8 mouse cellular contexts compared by ENCODE assay signal in genomic region chr14:57398813-57399427, GRCm38 (mm10). TPM values are rescaled to one million over a fixed set of nuclear protein-coding genes. Genes with fewer than 3 reads are reported as not detected.
DNase-seq lines count a peak whose midpoint lies in the region; ATAC-seq and TF ChIP-seq lines count a peak whose summit lies in the region.

No protein-coding gene starts in this region.

- H3K36me3 ChIP-seq in embryonic facial prominence, embryonic 10.5 days (replicated peaks) = no peaks in the 10 kb centered on the region
- H3K36me3 ChIP-seq in heart, postnatal 0 days (replicated peaks; ENCODE audit: control insufficient read depth, insufficient read depth, low read length) = no peaks in the 10 kb centered on the region
- no peaks in the 10 kb centered on the region for H3K36me3 ChIP-seq in limb, embryonic 11.5 days (ENCODE audit: control insufficient read depth, insufficient read depth, low read length)
- no peaks in the 10 kb centered on the region for H3K36me3 ChIP-seq in midbrain, embryonic 12.5 days

- peak overlapping the region; percentile 11 for H3K27ac ChIP-seq in embryonic facial prominence, embryonic 10.5 days (replicated peaks)
- peak overlapping the region; percentile 52; the same call in 1 of the 2 replicates for H3K27ac ChIP-seq in heart, postnatal 0 days (ENCODE audit: low read depth)
- no peak overlapping the region for H3K27ac ChIP-seq in limb, embryonic 11.5 days (replicated peaks; ENCODE audit: low read depth, low read length)
- H3K27ac ChIP-seq in midbrain, embryonic 12.5 days (replicated peaks) = no peak overlapping the region

- H3K4me1 ChIP-seq in embryonic facial prominence, embryonic 10.5 days = peaks cover 16% of the 10 kb centered on the region
- no peaks in the 10 kb centered on the region for H3K4me1 ChIP-seq in heart, postnatal 0 days (ENCODE audit: control insufficient read depth, insufficient read depth)
- H3K4me1 ChIP-seq in limb, embryonic 11.5 days (ENCODE audit: control insufficient read depth, insufficient read depth, low read length) = 0 out of 2 replicates have a peak, but pooled peaks cover 2% of the 10 kb centered on the region
- H3K4me1 ChIP-seq in midbrain, embryonic 12.5 days = peaks cover 3% of the 10 kb centered on the region; the same call in 1 of the 2 replicates

- peaks cover 34% of the 10 kb centered on the region for H3K27me3 ChIP-seq in embryonic facial prominence, embryonic 10.5 days (replicated peaks; ENCODE audit: low read depth, poor library complexity, severe bottlenecking)
- no peaks in the 10 kb centered on the region for H3K27me3 ChIP-seq in heart, postnatal 0 days (ENCODE audit: control insufficient read depth, insufficient read depth, low read length)
- 0 out of 2 replicates have a peak, but pooled peaks cover 2% of the 10 kb centered on the region for H3K27me3 ChIP-seq in limb, embryonic 11.5 days (ENCODE audit: control insufficient read depth, insufficient read depth, low read length)
- peaks cover 25% of the 10 kb centered on the region for H3K27me3 ChIP-seq in midbrain, embryonic 12.5 days

- no peaks in the 10 kb centered on the region for H3K9me3 ChIP-seq in embryonic facial prominence, embryonic 10.5 days
- H3K9me3 ChIP-seq in heart, postnatal 0 days (replicated peaks; ENCODE audit: control insufficient read depth, low read length) = no peaks in the 10 kb centered on the region
- no peaks in the 10 kb centered on the region for H3K9me3 ChIP-seq in limb, embryonic 11.5 days (ENCODE audit: control insufficient read depth, low read length)
- H3K9me3 ChIP-seq in midbrain, embryonic 12.5 days = no peaks in the 10 kb centered on the region

- 18% methylated on average over 13 of the region's 13 CpGs for WGBS in embryonic facial prominence, embryonic 10.5 days
- WGBS in heart, postnatal 0 days = 10% methylated on average over 13 of the region's 13 CpGs
- WGBS in limb, embryonic 11.5 days = 22% methylated on average over 13 of the region's 13 CpGs
- WGBS in midbrain, embryonic 12.5 days = 23% methylated on average over 13 of the region's 13 CpGs

- H3K4me3 ChIP-seq in embryonic facial prominence, embryonic 10.5 days = peak overlapping the region; percentile 78
- H3K4me3 ChIP-seq in heart, postnatal 0 days (ENCODE audit: low read depth, low read length) = peak overlapping the region; percentile 64
- peak overlapping the region; percentile 62 for H3K4me3 ChIP-seq in limb, embryonic 11.5 days (ENCODE audit: low read depth, low read length)
- peak overlapping the region; percentile 57 for H3K4me3 ChIP-seq in midbrain, embryonic 12.5 days

- 0 out of 2 replicates have a peak, but pooled peaks have one; percentile 32 for ATAC-seq in heart, postnatal 0 days (ENCODE audit: insufficient read depth, low read depth)
- ATAC-seq in limb, embryonic 11.5 days (ENCODE audit: insufficient number of reproducible peaks, low FRiP score, low TSS enrichment, low read depth) = no peak
- ATAC-seq in midbrain, embryonic 12.5 days (ENCODE audit: low FRiP score, low read depth) = no peak

- peak; percentile 53 for DNase-seq in thymus, postnatal 0 days (ENCODE audit: low spot score)
- no peak for DNase-seq in thymus, postnatal 4 days
- DNase-seq in embryonic facial prominence, embryonic 10.5 days (ENCODE audit: low spot score) = no peak
- DNase-seq in heart, postnatal 0 days (ENCODE audit: low spot score) = peak; percentile 26
- peak; percentile 38 for DNase-seq in limb, embryonic 11.5 days (ENCODE audit: low spot score)
- no peak for DNase-seq in adrenal gland, adult 18-20 months (ENCODE audit: low spot score in 2 of 2)
- DNase-seq in cerebellum, adult 11 months = no peak

- no peak for TF ChIP-seq CTCF in heart, postnatal 0 days (IDR thresholded peaks at IDR 0.05; ENCODE audit: low read depth)

- TF ChIP-seq EP300 in heart, postnatal 0 days (IDR thresholded peaks at IDR 0.05; ENCODE audit: low read depth) = no peak

- H3K4me2 ChIP-seq in heart, postnatal 0 days (ENCODE audit: low read depth, low read length) = peak overlapping the region; percentile 90
- peak overlapping the region; percentile 80 for H3K4me2 ChIP-seq in limb, embryonic 11.5 days (ENCODE audit: low read depth, severe bottlenecking)
- H3K4me2 ChIP-seq in midbrain, embryonic 12.5 days (replicated peaks) = peak overlapping the region; percentile 74

- peak overlapping the region; percentile 45; the same call in 1 of the 2 replicates for H3K9ac ChIP-seq in heart, postnatal 0 days (replicated peaks; ENCODE audit: low read depth, low read length)
- peak overlapping the region; percentile 77; the same call in 1 of the 2 replicates for H3K9ac ChIP-seq in limb, embryonic 11.5 days (ENCODE audit: low read length)
- H3K9ac ChIP-seq in midbrain, embryonic 12.5 days (replicated peaks) = no peak overlapping the region

RNA-seq across cellular contexts. Expression of gene Cryl1, which starts 0.6 kb away (rescaled TPM):
- 43.2 and 43.8 TPM in 2 replicates for polyA plus RNA-seq in thymus, postnatal 0 days (2015; fragmentation: Nextera tagmentation; extraction: Ambion mirVana)
- 8.0 and 9.2 TPM in 2 replicates for polyA plus RNA-seq in embryonic facial prominence, embryonic 10.5 days (2016; fragmentation: Nextera tagmentation; extraction: Ambion mirVana)
- 1.6 and 16.8 TPM in 2 replicates for total RNA-seq in heart, postnatal 0 days (2014; rRNA removed; ENCODE audit: low replicate concordance)
- polyA plus RNA-seq in heart, postnatal 0 days (2015; fragmentation: Nextera tagmentation; extraction: Ambion mirVana) = 10.4 and 10.5 TPM in 2 replicates
- 13.0 and 14.0 TPM in 2 replicates for polyA plus RNA-seq in limb, embryonic 11.5 days (2014; fragmentation: Nextera tagmentation; extraction: Ambion mirVana)
- polyA plus RNA-seq in midbrain, embryonic 12.5 days (2016; fragmentation: Nextera tagmentation; extraction: Ambion mirVana) = 7.1 and 10.8 TPM in 2 replicates
- total RNA-seq in adrenal gland, adult 18-20 months (2021) = 10 to 100 TPM; 13.0 to 13.5 TPM

RNA-seq across cellular contexts. Expression of gene Ift88, which starts 24.9 kb away (rescaled TPM):
- 9.9 and 11.0 TPM in 2 replicates for polyA plus RNA-seq in thymus, postnatal 0 days (2015; fragmentation: Nextera tagmentation; extraction: Ambion mirVana)
- 12.3 and 13.4 TPM in 2 replicates for polyA plus RNA-seq in embryonic facial prominence, embryonic 10.5 days (2016; fragmentation: Nextera tagmentation; extraction: Ambion mirVana)
- 6.4 and 7.3 TPM in 2 replicates for total RNA-seq in heart, postnatal 0 days (2014; rRNA removed; ENCODE audit: low replicate concordance)
- polyA plus RNA-seq in heart, postnatal 0 days (2015; fragmentation: Nextera tagmentation; extraction: Ambion mirVana) = 4.5 and 5.1 TPM in 2 replicates
- polyA plus RNA-seq in limb, embryonic 11.5 days (2014; fragmentation: Nextera tagmentation; extraction: Ambion mirVana) = 15.1 and 16.9 TPM in 2 replicates
- polyA plus RNA-seq in midbrain, embryonic 12.5 days (2016; fragmentation: Nextera tagmentation; extraction: Ambion mirVana) = 14.8 and 17.2 TPM in 2 replicates
- total RNA-seq in adrenal gland, adult 18-20 months (2021) = 1 to 10 TPM; 8.2 to 9.7 TPM

Comparison
In these comparisons a context has a peak if more than half of its experiments do, and no peak if none do; other contexts are left out.
1. DNase-seq: peak in thymus, postnatal 0 days (single experiment), heart, postnatal 0 days (single experiment) and limb, embryonic 11.5 days (single experiment); none in thymus, postnatal 4 days (single experiment), embryonic facial prominence, embryonic 10.5 days (single experiment), adrenal gland, adult 18-20 months (0 of 2) and cerebellum, adult 11 months (single experiment).
2. H3K27ac ChIP-seq: peak in embryonic facial prominence, embryonic 10.5 days (single experiment) and heart, postnatal 0 days (single experiment); none in limb, embryonic 11.5 days (single experiment) and midbrain, embryonic 12.5 days (single experiment).
3. Peak in every context shown above with its lines, with median percentiles within 50 percentile points of each other: H3K4me3 ChIP-seq and H3K4me2 ChIP-seq.